Mouse (Mus musculus) olfactory bulb, adult 2 months (tissue): ENCODE data around the gene Htr2b.

Source experiments
- CTCF ChIP-seq: fragments of 200-500 bp; IDR thresholded peaks from 2 replicates; pipeline ENCODE4 v1.5.1; 2012; ENCODE audit warnings: low read depth, mild to moderate bottlenecking, low read length, moderate library complexity; ENCODE audit not compliant: insufficient read depth
- POLR2A ChIP-seq: fragments of 200-500 bp; IDR thresholded peaks from 2 replicates; pipeline ENCODE4 v1.6.1; 2012; ENCODE audit warnings: mild to moderate bottlenecking, low read depth, low read length, moderate library complexity; ENCODE audit not compliant: insufficient read depth

DNA sequence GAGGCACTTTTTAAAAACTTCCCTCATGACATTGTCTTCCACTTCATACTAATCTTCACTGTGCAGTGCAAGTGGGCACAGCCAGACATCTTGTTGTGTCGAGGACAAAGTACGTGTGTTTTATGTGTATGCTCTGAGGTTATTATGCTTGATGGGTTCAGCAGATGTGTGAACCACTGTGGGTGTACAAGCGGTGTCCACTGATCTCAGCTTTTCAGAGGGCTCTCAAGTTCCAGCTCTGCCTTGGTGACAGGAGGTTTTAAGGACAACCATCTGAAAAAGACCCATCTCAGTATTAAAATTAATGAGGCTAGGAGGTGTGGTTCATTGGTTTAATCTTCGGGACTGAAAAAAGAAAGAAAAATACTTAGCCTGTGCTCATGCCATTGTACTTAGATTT is 7.8 kb upstream of the Htr2b start:
- no peak for TF ChIP-seq CTCF
- TF ChIP-seq POLR2A: no peak
